Mouse (Mus musculus): ENCODE measurements around the gene Ephb1.
A peak's percentile ranks its signal among the peaks of the same experiment; 100 is the strongest.

The Ephb1 gene

GRCm38 (mm10) chr9:102306645-102307415, 47.7 kb downstream of the Ephb1 start:
- DNase-seq (ENCODE audit: low spot score) = no peak

DNA sequence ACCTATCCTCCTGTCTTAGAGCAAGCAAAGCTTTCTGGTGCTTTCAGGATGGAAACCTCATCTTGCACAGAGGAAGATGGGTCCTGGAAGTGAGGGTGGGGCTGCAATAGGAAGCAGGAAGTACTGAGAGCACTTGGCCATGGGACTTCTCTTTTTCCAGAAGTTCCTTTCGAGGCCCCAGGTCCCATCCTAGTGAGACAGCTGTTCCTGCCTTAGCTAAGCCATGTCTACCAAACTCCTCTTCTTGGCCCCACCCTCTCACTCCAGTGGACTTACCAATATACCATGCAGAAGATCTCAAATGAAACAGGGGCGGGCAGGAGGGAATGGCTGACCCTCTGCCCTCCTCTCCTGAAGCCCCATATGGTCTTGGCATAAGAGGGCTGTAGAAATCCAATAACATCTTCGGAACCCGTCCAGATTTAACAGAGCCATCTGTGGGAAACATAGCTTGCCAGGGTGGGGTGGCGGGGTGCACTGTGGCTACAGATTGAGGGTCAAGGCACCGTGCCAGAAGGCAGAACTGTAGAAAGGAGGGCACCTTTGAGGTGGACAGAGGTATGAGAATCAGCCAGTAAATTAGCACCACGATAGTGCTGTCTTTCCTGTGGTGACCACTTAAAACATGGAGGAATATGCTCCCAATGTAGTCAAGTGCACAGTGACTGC, 48.9 kb downstream of the Ephb1 start:
- no peak for DNase-seq (ENCODE audit: low spot score)

DNA sequence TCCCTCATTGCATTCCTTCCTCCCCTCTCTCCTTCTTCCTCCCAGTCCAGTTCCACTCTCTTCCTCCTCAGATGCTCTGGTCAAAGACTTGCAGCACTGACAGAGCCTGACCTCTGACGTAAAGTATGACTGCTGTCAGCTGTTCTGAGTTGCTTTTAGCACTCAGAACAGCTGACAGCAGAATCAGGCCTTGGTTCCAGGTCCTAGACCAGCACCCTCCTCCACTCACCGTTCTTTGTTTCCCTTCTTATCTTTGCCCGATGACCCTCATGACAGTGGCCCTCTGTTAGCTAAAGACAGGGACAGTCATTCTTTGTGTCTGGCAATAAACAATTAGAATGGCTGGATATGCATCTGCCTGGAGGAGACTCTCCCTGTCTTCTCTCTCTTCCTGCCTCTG, 49.7 kb downstream of the Ephb1 start:
- DNase-seq (ENCODE audit: low spot score) = no peak

- DNase-seq (ENCODE audit: low spot score) = peak; percentile 37
Observed at GRCm38 (mm10) chr9:102303882-102304281, 50.6 kb downstream of the Ephb1 start.

DNA sequence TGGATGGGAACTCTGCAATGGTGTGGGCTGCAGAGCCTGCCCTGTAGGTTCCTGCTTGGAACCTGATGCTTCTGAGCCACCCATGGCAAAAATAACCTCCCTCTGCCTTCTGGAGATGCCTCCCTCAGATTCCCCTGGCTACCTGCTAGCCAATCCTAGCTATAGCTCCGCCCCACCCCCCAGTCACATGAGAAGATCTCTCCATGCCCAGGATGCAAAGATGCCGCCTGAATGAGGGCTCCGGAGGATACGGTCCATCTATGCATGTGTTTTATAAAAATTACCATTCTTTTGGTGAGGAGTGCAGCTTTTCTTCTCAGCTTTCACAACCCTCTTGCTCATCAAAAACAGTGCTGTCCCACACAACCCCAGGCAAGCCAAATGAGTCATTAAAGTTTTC, 53.5 kb downstream of the Ephb1 start:
- no peak for DNase-seq (ENCODE audit: low spot score)

GRCm38 (mm10) chr9:102298741-102299140, 55.8 kb downstream of the Ephb1 start:
- DNase-seq (ENCODE audit: low spot score) = no peak

GRCm38 (mm10) chr9:102297986-102298385, 56.5 kb downstream of the Ephb1 start:
- DNase-seq (ENCODE audit: low spot score) = no peak

- no peak for DNase-seq (ENCODE audit: low spot score)
Observed at GRCm38 (mm10) chr9:102297176-102297575, 57.3 kb downstream of the Ephb1 start.

DNA sequence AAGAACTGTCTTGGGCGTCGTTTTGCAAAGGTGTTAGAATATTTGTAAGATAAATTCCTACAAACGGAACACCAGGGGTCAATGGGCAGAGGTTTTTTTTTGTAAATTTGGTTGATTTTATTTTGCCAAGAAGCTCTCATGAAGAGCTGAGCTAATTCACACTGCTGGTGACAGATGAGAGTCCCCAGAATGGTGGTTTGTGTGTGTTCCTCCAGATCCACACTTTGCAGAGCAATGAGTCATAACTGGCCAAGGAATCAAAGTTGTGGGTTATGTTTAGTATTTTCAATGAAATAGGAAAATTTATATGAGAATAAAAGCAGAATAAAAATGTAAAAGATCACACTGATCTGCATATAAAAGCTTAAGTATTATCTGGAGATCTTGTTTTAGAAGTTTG, 60.9 kb downstream of the Ephb1 start:
- no peak for DNase-seq (ENCODE audit: low spot score)

DNA sequence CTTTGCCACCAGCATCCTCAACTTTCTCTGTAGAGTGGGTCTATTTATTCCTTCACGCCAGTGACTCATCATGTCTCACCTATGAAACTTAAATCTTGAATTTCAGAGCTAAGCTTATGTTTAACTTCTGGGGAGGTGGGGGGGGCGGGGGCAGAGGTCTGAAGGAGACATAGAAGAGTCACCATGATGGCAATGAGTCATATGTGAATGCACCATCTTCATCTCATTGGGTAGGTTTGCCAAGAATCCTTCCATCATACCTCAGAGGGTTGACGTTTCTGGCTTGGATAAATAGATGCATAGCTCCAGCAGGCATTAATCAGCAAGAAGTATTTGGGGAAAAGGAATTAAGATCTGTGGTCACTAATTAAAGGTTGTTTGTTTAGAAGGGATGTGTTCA, 63.3 kb downstream of the Ephb1 start:
- no peak for DNase-seq (ENCODE audit: low spot score)

GRCm38 (mm10) chr9:102288356-102288755, 66.1 kb downstream of the Ephb1 start:
- DNase-seq (ENCODE audit: low spot score) = no peak

DNA sequence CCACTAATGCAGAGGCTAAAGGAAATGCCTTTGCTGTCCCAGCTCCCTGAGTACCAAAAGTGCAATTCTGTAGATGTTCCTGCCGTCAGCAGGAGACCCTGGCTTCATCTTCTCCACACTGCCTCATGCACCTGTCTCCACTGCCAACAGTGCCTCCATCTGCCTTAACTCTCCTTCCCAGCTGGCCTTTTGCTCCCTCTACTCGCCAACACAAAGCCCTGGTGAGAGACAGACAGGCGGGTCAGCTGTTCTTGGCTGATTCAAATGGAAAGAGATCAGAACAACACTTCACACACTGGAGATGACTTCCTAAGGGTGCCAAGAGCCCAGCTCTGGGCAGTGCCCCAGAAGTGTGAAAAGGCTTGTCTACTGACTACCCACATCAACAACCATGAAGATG, 78.6 kb downstream of the Ephb1 start:
- DNase-seq (ENCODE audit: low spot score) = no peak

DNA sequence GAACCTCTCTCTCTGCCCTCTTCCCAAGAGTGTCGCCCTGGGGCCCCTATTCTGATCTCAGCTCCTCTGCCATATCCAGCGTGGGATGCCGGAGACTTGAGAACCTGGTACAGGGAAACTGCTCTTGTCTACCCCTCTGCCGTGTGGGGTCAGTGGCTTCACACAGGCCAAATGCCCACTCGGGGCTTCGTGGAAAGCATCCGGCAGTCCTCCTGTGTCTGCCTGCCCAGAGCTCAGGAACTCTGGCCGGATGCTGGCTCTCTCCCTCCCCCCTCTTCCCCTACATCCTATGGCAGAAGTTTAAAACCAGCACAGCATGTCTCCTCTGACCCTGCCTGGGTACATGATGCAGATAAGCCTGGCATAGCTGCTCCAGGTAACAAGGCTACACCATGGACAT, 80.5 kb downstream of the Ephb1 start:
- no peak for DNase-seq (ENCODE audit: low spot score)

DNA sequence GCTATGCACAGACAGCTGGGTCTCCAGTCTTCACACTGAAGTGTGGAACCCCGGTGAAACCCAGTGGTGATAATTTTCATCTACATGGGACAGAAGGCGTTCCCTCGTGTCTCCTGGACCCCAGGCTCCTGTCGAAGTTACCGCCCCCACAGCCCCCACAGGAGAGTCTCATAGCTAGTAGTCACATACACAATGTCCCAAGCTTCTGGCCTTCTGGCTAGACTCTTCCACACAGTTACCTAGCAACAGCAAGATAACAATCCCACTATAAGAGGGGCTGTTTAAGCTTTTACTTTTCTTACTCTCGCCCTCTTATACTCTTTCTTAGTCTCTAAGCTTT, 81.1 kb downstream of the Ephb1 start:
- no peak for DNase-seq (ENCODE audit: low spot score)

DNA sequence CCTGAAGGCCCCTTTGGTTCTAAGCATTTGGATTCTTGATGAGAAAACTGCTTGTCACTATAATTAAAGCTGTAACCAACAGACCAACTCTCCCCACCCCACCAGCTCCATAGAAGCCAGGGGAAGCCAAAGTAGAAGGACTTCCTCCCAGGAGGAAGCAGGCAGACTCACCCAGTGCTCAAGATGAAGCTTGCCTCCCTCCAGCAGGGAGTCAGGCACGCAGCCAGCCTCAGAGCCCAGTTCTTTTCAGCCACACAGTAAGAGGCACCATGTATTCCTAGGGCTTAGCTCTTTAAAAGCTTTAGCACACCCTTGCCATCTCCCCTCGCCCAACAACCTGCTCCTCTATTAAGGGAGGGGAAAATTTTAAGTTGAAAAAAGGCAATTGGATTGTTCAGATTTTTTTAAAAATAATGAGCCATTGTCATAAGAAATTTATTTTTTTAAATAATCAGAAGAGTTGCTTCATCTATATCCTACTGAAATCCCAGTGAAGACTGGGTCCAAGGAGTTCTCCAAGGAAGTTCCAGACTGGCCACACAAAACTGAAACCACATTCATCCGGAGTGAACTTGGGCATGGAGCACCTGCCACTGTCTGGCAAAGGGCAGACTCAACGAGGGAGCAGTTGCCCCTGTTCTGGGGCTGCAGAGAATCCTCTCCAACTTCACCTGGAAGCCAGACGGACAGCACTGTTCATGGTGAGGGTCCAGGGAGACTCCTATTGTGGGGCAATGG, 81.6 kb downstream of the Ephb1 start:
- DNase-seq (ENCODE audit: low spot score) = no peak

DNA sequence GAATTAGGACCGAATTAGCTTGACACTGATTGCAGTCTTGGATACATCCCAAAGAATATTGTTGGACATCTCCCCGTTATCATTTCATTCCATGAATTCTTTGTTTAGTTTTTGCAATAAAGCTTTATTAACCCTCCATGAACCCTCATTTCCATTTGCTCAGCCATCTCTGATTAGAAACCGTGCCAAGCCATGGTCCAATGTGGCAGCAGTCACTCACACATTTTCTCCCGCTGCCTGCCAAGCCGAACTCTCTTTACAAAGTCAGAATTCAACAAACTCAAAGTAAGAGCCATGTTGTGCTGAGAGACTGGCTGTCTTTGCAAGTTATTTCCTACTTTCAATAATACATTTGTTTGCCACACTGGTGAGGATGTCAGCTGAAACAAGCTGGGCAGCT, 84.0 kb downstream of the Ephb1 start:
- DNase-seq (ENCODE audit: low spot score) = no peak

- peak; percentile 68 for DNase-seq (ENCODE audit: low spot score)
Observed at GRCm38 (mm10) chr9:102267311-102268027, 87.0 kb downstream of the Ephb1 start.

GRCm38 (mm10) chr9:102263760-102264159, 90.7 kb downstream of the Ephb1 start:
- no peak for DNase-seq (ENCODE audit: low spot score)

DNA sequence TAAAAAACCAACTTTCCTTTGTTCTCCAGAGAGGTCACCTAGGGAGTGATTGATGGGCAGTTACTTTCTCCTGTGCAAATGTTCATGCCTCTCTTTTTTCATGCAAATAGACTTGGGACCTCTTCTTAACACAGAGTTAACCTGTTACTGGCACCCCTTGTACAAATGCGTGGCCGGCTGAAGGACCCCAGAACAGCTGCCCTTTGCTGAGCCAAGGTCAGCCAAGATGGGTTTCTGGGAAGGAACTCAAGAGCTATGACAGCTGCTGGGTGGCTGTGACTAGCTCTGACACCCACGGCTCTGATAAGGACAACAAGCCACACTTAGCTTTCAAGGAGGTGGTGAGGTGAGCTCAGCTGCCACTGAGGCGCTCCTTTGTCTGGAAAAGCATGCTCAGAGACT, 92.4 kb downstream of the Ephb1 start:
- no peak for DNase-seq (ENCODE audit: low spot score)

DNA sequence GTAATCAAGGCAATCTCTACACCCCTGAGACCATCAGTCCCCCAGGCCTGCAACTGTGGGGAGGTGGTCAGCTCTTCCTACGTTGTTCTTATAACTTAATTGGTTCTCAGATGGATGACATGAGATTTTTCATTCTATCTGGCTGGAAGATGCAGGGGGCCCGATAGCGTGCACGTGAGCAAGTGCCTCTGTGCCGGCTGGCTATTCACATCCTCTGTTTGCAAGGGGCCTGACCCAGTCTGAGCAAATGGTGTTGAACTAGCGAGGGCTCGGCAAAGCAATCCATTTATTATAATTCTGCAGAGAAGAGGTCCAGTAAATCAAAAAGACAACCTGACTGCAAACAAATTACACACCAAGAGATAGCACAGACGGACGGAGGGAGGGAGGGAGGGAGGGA, 93.0 kb downstream of the Ephb1 start:
- no peak for DNase-seq (ENCODE audit: low spot score)

GRCm38 (mm10) chr9:102256407-102256806, 98.1 kb downstream of the Ephb1 start:
- no peak for DNase-seq (ENCODE audit: low spot score)

DNA sequence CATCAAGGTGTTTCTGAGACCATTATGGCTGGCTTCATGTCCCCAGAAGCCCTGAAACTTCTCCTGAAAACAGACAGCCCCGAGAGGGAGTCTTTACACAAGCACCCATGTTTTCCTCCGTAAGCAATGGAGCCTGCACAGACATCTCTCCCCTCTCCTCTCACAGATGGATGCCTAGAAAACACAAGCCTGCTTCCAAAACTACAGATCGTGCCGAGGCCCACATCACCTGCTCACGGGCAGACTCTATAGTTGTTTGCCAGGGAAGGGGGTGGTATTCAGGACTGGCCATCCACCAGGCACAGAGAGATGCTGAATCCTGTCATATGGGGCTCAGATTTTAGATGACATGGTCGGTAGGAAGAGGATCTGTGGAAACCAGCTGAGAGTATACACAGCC, 98.7 kb downstream of the Ephb1 start:
- DNase-seq (ENCODE audit: low spot score) = no peak

Measured in retina, embryonic 14.5 days (tissue).